Mouse (Mus musculus): ENCODE data around the gene Vegfa.
A peak's percentile ranks its signal among the peaks of the same experiment; 100 is the strongest.

Gene Vegfa

GRCm38 (mm10) chr17:46049567-46049966, 17.4 kb upstream of the Vegfa start:
- DNase-seq (ENCODE audit: low read depth): no peak

GRCm38 (mm10) chr17:46048184-46048583, 16.0 kb upstream of the Vegfa start:
- DNase-seq (ENCODE audit: low read depth): no peak

GRCm38 (mm10) chr17:46045742-46046141, 13.6 kb upstream of the Vegfa start:
- DNase-seq (ENCODE audit: low read depth): no peak

DNA sequence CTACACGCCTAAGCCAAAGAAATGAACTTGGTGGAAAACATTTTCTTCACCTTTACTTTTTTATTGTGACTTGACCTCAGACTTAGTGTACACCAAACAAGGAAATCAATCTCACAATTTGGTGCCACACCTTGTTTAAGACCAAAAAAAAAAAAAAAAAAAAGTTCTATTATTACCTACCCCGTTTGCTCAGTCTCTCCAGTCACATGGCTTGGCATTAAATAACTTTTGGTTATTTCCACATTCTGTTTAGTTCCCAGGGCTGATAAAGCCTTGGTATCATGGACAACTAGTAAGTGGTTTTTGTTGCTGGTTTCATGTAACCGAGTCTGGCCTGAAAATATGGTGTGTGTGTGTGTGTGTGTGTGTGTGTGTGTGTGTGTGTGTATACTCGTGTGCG, 12.8 kb upstream of the Vegfa start:
- no peak for DNase-seq (ENCODE audit: low read depth)

- no peak for DNase-seq (ENCODE audit: low read depth)
Measured at GRCm38 (mm10) chr17:46042158-46042557, 10.0 kb upstream of the Vegfa start.

GRCm38 (mm10) chr17:46041679-46042078, 9.5 kb upstream of the Vegfa start:
- DNase-seq (ENCODE audit: low read depth): no peak

GRCm38 (mm10) chr17:46041223-46041622, 9.1 kb upstream of the Vegfa start:
- DNase-seq (ENCODE audit: low read depth): peak; percentile 65

- DNase-seq (ENCODE audit: low read depth): no peak
Measured at GRCm38 (mm10) chr17:46040561-46040960, 8.4 kb upstream of the Vegfa start.

- peak; percentile 63 for DNase-seq (ENCODE audit: low read depth)
Measured at GRCm38 (mm10) chr17:46038906-46039305, 6.7 kb upstream of the Vegfa start.

GRCm38 (mm10) chr17:46036400-46036799, 4.2 kb upstream of the Vegfa start:
- no peak for DNase-seq (ENCODE audit: low read depth)

- no peak for DNase-seq (ENCODE audit: low read depth)
Measured at GRCm38 (mm10) chr17:46034110-46034509, 1.9 kb upstream of the Vegfa start.

GRCm38 (mm10) chr17:46033607-46034006, 1.4 kb upstream of the Vegfa start:
- DNase-seq (ENCODE audit: low read depth): no peak

DNA sequence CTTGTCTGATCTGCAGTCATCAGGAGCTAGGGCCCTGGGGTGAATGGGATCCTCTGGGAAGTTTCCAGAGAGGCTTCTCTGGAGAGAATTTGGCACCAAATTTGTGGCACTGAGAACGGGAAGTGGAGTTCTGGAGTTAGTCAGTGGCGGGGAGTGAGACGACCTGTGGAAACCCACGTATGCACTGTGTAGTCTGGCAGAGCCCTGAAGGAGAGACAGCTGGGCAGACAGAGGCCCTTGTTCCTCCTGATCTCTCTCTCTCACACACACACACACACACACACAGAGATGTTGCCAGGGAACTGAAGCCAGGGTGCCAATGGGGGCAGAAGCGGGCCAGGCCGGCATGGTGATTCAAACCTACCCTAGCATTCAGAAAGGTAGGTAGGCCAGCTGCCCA, 953 bp upstream of the Vegfa start:
- no peak for DNase-seq (ENCODE audit: low read depth)

- peak; percentile 85 for DNase-seq (ENCODE audit: low read depth)
Measured at GRCm38 (mm10) chr17:46031621-46032211, 453 bp downstream of the Vegfa start.

DNA sequence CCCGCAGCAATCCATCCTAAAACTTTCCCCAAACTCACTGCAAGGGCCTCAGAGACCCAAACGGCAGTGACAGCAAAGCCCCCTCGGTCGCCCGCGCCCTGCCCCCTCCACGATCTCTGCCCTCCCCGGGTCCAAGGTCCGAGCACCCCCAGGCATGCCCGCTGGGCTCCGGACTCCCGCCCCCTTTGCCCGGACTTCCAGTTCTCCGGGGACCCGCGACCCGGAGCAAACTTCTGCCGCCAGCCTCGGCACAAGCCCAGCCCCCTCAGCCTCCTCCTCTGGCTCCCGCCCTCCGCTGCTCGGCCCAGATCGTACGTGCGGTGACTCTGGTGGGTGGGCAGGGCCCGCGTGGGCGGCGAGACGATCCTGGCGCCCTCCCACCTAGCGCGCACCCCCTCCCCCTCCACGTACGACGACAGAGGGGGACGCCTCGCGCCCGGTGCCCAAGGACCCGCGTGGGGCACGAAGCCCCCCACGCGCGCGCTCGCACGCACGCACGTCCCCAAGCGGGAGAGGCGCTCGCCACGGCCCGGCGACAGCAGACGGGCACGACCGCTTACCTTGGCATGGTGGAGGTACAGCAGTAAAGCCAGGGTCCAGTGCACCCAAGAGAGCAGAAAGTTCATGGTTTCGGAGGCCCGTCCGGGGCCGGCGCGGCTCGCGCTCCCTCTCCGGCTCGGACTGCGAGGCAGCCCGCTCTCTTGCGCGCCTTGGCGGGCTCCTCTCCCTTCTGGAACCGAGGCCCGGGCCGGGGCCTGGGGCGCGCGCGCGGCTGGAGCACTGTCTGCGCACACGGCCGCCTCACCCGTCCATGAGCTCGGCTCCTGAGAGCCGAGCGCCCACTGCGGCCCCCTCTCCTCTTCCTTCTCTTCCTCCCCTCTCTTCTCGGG, 1.2 kb downstream of the Vegfa start:
- DNase-seq (ENCODE audit: low read depth): peak; percentile 72

GRCm38 (mm10) chr17:46030323-46030730, 1.8 kb downstream of the Vegfa start:
- DNase-seq (ENCODE audit: low read depth): no peak

DNA sequence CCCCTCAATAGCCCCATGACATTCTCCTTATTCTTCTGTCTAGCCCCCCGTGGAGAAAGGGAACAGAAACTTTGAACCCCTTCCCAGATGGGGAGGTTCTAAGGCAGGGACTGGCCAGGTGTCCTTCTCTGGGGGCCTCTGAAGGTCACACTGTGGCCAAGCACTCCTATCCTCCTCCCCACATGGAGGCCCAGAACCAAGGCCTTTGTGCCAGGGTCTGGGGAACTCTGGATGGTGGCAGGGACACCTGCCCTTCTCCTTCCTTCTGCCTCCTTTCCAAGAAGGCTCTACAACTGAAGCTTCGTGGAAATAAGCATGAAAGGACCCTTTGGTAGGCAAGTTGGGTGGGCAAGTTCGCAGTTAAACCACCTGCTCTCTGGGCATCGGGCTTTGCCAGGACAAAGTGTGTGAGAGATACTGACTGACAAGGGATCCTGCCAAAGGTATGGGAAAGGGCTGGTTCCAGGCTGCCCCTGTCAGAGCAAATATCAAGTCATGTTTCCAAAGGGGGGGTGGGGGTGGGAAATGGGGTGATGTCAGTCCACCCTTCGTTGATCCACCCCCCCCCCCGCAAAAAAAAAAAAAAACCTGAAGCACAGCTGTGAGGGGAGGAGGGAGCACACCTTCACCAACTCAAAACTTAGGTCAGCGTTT, 2.5 kb downstream of the Vegfa start:
- DNase-seq (ENCODE audit: low read depth): no peak

DNA sequence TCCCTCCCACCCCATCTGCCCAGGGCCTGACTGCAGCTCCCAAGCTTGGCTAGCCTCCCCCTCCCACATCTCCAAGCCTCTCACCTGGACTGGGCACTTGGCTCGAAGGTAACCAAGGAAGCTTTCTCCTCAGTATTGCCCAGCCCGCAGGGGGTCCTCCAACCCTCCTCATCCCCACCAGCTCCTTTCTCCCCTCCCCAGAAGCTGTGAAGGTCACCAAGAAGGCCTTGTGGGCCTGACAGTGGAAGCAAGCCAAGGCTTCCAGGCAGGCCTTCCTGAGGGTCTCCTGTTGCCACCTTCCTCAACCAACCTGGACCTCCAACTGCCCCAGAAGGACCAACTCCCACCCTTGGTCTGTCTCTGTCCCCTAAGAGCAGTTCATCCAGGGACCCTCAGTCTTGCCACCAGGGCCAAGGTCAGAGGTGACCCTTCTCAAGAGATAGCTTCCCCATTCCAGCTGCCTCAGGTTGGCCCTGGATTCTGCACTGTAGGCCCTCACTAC, 3.1 kb downstream of the Vegfa start:
- no peak for DNase-seq (ENCODE audit: low read depth)

DNA sequence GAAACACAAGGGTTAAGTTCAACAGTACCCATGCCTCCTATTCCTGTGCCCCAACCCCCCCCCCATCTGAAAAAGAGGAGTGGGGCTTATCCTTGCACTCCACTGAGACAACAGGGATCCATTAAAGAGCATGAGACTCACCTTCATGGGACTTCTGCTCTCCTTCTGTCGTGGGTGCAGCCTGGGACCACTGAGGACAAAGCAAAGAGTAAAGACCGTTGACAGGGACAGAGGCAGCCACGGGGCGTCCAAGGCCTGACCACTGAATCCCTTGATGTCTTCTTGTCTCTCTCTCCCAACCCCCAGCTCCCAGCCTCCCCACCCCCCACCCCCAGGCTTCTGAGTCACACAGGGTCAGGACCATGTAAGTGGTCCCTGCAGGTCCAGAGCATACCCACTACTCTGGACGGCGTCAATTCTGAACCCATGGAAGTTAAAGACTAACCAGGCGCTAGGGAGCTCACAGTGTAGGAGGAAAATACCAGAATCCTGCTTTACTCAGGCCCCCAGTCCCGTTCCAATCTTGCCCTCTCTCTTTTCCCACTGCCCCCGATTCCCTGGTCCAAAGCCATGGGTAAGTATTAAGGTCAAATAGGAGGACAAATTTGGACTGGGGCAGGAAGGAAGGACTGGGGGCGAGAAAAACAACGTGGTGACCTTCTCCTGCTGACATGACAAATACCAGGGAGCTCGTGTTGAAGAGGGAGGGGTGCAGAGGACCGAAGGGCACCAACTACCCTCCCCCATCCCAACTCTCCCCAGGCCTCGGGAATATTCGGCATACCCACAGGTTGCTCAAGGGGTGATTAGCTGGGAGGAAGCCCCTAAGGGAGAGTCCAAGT, 3.7 kb downstream of the Vegfa start:
- no peak for DNase-seq (ENCODE audit: low read depth)

GRCm38 (mm10) chr17:46027066-46027917, 4.9 kb downstream of the Vegfa start:
- DNase-seq (ENCODE audit: low read depth): peak; percentile 55

All from 416B (cell line).